Mouse (Mus musculus): ENCODE measurements around the gene Hacd2. TPM values are rescaled to one million over a fixed set of nuclear protein-coding genes. Genes with fewer than 3 reads are reported as not detected.

Gene Hacd2
- total RNA-seq, 2 experiments from 2014 or later: 11.3 to 15.8 TPM

DNA sequence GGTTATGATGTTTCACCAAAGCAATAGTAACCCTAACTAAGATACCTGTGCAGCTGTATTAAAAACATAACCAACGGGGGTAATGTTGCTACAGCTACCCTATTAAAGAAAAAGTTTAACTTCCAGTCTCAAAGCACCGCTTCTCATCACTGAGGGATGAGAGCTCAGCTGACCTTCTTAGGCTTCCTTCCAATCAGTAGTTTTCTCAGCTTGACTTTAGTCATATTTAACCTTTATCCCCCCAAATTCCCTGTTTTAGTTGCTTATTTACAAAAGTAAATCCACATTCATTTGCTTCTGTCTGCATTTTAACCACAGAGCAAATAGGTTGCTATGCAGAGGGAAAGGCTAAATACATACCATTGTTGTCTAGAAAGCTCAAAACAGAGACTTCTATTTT lies 17.5 kb upstream of the Hacd2 start:
- intact Hi-C loops (cut with DNase I): no loop called here
- DNase-seq: no peak

DNA sequence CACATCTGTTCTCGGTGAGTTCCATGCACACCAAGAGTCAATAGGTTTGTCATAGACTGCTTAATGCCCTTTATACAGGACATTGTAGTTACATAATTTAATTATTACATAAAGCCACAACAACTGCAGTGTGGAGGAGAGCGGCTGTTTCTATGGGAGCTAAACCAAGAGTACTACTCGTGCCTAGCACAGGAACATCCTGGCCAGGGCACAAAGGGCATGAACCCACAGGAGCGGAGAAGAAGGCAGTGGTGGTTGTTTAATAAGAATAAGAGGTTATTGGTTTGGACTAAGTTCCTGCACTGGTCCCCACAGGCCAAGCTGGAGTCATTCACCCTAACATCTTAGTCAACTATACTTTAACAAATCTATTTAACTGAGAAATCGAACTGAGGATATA lies 16.0 kb upstream of the Hacd2 start:
- intact Hi-C loops (cut with DNase I): no loop called here
- DNase-seq: no peak

DNA sequence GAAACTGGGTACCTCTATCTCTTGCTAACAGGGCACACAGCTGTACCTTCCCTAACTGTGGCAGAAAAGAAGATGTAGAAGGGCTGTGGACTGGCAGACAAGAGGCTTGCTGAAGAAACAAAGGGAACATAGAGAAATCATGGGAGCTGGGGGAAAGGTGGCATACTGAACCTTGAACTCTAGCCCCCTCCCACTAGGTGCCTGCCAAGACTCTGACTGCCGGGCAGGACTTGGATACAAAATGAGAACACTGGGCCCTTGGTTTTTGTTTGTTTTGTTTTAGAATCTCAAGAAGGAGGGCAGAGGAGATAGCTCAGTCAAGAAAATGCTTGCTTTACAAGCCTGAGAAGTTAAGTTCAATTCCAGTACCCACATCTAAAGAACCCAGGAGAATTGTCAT lies 14.9 kb upstream of the Hacd2 start:
- intact Hi-C loops (cut with DNase I): no loop called here
- DNase-seq: no peak

DNA sequence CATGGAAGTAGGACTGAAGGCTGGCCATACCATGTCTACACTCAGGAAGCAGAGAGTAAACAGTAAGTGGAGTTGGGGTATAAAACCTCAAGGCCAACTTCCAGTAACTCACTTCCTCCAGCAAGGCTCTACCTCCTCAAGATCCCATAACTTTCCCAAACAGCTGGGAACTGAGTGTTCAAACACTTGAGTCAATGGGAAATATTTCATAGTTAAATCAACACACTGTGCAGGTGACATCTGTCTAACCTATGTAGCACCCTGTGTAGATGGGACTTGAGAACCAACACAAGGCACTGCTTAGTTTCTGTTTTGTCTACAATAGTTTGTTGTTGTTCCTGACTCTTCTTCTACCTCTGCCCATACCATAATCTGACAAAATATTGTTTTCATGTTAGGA lies 13.8 kb upstream of the Hacd2 start:
- no peak for DNase-seq
- intact Hi-C loops (cut with DNase I): no loop called here

DNA sequence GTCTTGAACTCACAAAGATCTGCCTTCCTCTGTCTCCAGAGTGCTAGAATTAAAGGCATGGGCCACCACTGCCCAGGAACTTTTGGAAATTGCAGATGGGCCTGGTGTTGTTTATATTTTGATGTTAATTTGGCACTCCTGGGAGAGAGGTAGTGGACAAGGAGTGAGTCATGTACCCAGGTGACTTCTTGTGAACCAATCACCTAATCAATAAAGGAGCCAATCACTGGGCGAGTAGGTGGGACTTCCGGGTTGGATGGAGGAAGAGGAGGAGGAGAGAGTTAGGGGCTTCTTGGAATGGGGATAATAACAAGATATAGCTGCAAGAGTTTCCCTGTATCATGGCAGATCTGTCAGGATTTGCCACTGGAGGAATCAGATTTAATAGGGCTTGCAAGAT lies 8.7 kb upstream of the Hacd2 start:
- intact Hi-C loops (cut with DNase I): no loop called here
- no peak for DNase-seq

DNA sequence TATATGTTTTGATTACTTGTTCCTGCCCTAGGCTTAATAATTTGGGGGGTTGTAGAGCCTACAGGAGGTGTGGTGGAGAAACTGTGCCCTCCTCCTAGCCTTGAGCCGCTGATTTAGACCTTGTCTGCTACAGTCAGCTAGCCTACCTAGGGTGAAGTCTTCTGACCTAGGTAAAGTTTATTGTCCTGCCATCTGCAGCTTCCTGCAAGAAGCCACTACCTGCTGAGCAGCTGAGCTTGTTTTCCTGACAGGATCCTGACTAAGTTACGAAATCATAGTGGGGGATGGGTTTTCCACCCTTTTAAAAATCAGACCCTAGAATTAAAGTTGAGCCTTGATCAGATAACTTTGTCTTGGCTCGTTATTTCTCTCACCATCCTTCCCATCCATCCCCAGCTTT lies 5.7 kb upstream of the Hacd2 start:
- DNase-seq: no peak
- intact Hi-C loops (cut with DNase I): no loop called here

DNA sequence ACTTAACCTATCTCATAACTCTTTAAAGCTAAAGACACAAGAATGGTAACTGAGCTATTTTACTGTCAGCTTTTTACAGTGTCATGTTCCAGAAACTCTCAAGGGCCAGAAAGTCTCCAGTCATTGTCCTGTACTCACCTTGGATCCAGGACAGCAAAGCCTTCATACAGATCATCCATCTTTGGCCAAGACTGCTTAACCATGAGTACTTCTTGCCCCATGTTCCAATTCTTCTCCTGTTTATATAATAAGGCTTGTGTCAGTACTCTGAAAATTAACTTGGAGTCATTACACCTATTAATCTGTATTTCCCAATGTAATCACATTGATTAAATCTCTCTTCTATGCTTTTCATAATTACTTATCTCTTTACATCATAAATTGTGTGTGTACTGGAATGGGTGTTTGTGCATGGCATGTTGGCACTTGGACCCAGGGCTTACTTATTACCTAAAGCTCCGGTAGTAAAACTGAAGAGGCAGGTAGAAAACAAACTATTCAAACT lies 3.7 kb upstream of the Hacd2 start:
- intact Hi-C loops (cut with DNase I): no loop called here
- no peak for DNase-seq

DNA sequence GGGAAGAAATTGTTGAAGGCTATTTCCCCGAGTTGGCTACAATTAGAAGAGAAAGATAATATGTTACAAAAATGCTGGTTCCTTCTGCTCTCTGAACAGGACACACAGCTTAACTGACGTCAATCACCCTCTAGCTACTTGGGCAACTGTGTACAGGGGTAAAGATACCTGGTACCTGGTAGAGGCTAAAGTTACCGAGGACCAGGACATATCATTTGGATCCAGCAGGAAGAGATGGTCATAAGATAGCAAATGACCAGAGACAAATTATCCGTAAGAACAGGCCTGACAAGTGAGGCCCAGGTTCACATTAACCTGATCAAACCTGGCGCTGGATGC lies 356 bp upstream of the Hacd2 start:
- intact Hi-C loops (cut with DNase I): no loop called here
- DNase-seq: no peak

DNA sequence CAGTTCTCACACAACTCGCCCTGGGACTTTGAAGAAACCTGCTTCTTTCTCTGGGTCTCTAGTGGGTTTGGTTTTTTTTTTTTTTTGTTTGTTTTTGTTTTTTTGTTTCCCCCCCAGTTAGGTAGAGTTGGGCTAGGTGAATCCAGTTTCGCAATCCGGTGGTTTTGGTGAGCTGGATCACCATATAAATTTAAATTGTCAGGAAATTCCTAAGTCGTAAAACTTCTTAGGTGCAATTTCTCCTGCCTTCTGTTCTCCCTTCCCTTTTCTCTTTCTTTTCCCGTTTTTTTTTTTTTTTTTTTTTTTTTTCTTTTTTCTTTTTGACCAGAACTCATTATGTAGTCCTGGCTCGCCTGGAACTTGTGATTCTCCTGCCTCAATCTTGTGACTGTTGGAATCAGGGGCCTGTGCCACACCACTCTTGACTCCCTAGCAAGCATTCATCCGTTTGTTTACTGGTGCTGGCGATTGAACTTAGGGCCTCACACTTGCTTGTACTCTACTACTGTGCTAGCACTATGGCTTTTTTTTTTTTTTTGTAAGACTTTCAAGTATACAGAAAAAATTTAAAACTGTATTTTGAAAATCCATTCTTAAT lies 1.0 kb downstream of the Hacd2 start:
- intact Hi-C loops (cut with DNase I): no loop called here

DNA sequence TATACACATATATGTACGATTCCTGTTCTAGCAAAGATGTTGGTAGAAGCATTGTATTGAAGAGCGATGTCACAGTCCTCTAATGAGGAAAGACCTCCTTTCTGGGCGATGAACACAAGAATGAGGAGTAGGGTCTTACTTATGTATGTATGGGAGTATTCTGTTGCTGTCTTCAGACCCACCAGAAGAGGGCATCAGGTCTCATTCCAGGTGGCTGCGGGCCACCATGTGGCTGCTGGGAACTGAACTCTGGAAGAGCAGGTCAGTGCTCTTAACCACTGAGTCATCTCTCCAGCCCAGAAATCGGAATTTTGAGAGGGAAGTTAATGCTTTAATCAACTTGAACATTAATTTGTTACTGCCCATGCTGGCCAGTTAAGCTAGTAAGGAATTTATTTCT lies 2.1 kb downstream of the Hacd2 start:
- intact Hi-C loops (cut with DNase I): no loop called here
- DNase-seq: no peak

More for the DNA sequence above, 1.0 kb downstream of the Hacd2 start:
- DNase-seq: no peak

DNA sequence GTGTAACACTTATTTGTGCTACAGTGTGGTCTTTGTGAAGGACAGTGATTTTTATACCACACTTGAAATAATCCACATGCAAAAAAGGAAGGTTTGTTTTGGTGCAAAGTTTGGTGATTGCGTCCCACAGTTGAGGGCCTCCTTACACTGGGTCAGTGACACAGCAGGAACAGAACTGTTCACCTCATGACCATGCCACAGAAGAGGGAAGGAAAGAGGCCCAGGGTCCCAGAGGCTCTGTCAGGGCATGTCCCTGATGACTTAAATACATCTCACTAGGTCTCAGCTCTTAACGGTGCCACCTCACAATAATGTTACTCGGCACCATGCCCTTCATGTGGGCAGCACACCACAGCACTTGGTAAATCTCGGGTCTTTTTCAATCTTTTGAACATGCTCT lies 3.1 kb downstream of the Hacd2 start:
- no peak for DNase-seq
- intact Hi-C loops (cut with DNase I): no loop called here

DNA sequence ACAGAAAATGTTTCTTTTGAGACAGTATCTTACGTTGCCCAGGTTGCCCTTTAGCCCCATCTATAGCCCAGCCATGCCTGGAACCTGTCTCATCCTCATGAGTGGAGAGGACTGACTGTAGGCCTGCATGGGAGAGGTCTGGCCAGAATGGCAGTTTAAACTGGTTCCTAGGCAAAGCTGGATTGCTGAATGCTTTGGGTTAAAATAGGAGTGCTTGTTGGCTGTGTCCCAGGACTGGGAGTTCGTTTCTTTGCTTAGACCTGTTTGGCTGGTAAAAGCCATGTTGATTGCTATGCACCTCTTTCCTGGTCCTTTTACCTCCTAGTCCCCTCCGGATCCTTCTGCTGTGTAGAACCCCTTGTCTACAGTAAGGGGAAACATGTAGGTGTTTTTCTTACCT lies 11.0 kb downstream of the Hacd2 start:
- no peak for DNase-seq
- intact Hi-C loops (cut with DNase I): no loop called here

DNA sequence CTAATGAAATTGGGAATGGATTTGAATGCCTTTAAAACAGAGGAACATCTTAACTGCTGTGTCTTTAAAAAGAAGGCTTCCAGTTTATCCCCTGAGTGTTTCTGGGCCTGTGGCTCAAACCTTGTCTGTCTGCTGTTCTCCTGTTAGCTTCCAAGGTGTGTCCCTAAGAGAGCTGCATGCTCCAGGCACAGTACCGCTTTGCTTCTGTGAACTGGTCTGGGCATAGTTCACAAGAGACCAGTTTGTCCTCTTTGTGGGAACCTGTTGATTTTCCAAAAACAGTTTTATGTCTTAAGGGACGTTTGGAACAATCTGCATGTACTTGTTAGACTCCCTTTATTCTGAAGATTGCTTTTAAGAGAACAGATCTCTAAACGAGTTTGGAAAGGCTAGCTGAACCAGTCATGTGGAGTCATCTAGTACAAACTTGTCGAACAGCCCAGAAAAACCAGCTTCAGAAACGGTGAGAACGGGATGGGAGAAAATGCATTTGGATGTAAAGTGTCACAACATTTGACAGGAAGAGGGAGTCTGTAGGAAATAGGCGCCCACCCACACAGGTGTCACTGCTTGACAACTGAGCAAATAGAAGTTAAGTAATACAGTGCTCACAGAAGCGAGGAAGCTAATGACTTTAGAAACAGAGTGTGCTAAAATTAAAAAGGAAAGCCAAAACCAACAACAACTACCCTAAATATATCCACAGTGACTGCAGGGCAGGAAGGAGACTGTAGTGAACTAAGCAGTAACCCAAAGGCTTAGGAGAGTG lies 11.8 kb downstream of the Hacd2 start:
- intact Hi-C loops (cut with DNase I): no loop called here
- no peak for DNase-seq

DNA sequence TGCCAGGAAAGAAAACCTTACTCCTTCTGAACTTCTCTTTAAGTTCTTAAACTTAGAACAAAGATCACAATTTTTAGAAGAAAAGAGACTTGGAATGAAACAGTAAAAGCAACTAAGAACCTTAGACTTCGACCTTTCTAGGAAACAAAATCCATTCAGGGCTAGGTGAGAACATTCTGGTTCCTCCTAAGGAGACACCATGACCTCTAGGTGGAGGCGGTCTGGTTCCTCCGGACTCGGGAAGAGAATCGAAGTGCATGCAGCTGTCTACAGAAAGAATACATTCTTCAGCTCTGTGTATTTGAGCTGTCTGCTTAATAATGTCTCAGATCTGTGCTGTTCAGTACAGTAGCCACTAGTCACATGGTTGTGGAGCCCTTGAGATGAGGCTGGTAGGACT lies 12.7 kb downstream of the Hacd2 start:
- intact Hi-C loops (cut with DNase I): no loop called here
- no peak for DNase-seq

DNA sequence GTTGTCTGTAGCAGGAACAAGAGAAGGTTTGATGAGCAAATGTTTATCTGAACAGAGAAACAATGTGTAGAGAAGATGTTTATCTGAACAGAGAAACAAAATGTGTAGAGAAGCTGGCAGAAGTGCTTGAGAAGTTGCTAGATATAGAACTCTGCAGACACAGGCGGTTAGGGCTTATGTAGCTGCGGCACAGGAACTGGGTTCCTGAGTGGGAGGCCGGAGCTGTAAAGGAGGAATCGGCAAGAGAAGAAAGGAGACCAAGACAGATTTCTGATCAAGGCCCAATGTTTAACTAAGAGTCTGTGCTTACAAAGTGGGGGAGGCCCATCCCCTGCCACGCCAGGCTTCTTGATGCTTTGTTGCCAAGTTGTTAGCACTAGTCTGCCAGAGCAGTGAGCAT lies 14.5 kb downstream of the Hacd2 start:
- intact Hi-C loops (cut with DNase I): no loop called here
- DNase-seq: no peak

DNA sequence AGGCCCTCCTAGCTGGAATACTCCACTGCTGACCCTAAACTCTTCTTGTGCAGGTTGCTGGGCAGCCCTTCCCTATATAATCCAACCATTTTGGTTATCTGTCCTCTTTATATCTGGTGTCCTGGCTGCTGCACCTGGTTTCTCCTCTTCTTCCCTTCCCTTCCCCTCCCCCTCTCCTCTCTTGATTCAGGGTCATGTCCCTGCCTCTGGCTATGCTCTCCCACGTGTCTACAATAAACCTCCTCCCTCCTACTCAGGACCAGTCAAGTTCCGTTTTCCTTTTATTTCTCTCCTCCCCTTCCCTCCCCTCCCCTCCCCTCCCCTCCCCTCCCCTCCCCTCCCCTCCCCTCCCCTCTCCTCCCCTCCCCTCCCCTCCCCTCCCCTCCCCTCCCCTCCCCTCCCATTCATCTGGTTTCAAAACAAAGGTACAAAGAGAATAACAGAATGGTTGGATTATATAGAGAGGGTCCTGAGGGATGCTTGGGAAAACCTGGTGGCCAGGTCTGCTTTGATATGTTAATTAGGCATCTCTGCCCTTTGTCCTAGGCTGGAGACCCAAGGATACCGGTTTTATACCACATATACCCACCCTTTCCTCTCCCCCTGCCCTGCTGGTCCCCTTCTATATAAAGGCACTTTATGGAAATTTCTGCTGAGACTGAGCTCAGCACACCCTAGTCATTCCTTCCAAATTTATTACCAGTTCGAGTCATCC lies 16.3 kb downstream of the Hacd2 start:
- no peak for DNase-seq
- intact Hi-C loops (cut with DNase I): no loop called here

DNA sequence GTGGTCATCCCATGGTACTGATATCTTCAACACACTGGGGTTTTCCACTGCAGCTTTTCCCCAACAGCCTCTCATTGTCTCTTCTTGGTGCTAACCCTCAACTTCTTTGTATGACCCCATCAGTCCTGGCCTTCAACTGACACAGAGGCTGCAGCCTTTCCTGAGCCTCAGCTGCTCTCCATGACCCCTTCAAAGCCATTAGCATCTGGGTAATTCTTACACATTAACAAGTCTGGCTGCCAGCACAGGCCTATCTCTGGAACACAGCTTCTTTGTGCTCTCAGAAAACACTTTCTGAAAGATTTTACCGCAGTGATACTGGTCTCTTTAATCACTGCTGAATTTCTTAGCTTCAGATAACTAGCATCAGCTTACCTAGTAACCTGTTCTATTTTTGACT lies 17.9 kb downstream of the Hacd2 start:
- intact Hi-C loops (cut with DNase I): no loop called here

DNA sequence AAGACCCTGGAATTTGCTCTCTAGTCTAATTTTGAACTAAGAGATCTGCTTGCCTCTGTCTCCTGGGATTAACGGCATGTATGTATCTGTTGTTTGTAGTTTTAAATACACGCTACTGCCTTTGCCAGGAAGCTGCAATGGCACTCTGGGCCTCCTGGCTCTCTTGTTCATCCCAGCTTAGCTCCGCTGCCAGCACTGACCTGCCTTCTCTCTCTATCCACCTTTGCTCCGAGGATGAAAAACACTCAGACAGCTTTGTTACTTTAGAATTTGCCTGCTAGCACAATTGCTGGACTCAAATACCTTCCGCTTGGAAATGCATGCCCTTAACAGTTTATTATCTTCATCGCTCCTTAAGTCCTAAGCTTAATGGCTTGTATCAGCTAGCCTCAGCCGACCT lies 18.8 kb downstream of the Hacd2 start:
- intact Hi-C loops (cut with DNase I): no loop called here

More for the DNA sequence above, 17.9 kb downstream of the Hacd2 start:
- DNase-seq: no peak

DNA sequence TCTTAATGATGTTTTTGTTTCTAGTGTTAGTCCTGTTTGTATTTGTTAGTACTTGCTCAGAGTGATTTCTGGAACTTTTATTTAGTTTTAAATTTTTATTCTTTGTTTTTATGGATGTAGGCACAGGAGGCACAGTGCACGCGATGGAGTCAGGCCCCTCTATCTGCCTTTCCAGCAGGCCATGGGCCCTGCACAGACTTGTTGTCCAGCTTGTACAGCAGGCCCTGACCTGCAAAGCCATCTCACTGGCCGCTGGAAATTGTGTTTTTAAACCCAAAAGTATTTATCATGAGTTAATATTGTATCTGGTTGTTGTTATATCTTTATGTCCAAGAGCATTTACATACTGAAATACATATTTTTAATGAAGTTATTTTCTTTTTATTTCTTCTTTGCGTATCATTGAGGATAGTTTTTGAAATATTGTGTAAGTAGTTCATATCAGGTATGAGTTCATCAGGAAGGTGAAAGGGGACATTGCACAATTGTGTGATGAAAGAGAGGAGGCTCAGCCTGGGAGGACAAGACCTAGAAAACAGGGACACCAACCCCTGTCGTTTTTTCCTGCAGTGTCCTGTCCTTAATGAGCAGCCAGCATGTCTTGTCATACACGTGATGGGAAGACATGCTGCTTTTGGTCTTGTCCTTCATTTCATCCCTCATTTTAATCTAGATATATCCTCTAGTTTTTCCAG lies 24.0 kb downstream of the Hacd2 start:
- intact Hi-C loops (cut with DNase I): no loop called here
- no peak for DNase-seq

More for the DNA sequence above, 18.8 kb downstream of the Hacd2 start:
- no peak for DNase-seq

DNA sequence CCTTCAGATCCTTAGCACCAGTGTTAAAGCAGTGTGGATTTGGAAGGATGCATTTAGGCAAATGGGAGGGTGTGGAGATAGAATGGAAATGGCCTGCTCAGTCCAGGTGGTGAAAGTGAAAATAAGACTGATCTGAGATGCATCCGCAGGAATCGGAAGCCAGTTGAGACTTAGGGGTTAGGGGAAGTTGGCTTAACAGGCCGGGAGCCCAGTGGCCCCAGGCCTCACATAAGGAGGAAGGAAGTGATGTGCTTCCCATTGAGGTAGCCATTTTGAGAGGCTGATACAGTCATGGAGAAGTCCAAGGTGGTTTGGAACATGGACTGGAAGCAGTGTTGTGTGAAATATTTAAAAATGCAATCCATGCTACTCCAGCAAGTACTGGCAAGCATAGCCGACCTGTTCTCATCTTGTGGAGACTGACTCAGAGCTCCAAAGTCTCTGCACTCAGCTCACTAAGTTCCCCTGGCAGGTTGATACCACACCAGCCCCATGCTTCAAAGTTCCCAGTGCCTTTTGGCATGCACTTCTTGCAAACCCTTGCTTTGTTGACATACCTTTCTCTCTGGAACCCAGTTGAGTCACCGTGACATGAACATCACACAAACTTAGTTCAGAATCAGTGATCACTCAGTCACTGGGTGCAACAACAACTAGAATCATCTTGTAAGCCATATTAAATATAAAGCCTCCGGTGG lies 25.2 kb downstream of the Hacd2 start:
- intact Hi-C loops (cut with DNase I): no loop called here
- no peak for DNase-seq

DNA sequence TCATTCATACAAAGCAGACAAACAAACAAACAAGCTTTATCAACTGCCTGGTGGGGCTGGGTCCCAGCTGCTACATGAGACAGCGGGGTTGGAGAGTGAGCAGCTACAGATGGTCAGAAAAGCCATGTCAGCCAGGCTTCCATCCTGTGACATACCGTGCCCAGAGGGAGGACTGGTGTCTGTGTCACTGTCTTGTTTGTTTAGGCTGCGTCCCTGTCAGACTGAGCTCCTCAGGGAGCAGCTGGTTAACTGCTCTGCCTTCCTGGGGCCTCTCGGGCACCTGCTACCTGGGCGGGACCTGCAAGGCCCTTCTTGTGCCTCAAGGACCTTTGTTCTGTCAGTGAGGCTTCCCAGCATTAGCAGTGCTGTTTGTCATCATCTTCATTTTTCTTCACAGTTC lies 28.8 kb downstream of the Hacd2 start:
- intact Hi-C loops (cut with DNase I): loop anchor here (10.0 kb wide), 1 partner anchor 674 kb away; no protein-coding TSS in a partner anchor

More for the DNA sequence above, 28.8 kb downstream of the Hacd2 start:
- no peak for DNase-seq
